Mouse (Mus musculus): Measurements from ENCODE around the gene Mgat5. TPM values are rescaled to one million over a fixed set of nuclear protein-coding genes. Genes with fewer than 3 reads are reported as not detected.
A peak's percentile ranks its signal among the peaks of the same experiment; 100 is the strongest.

The Mgat5 gene
- total RNA-seq, 1 experiment, result 11.0 TPM

- DNase-seq (ENCODE audit: low read depth, low spot score), result no peak
- H3K9ac ChIP-seq (ENCODE audit: insufficient read depth, low read depth, low read length, poor library complexity, severe bottlenecking), result peak overlapping the region; percentile 89
- peaks cover 2 to 3% of the 10 kb centered on the region in 2 experiments; a peak in 3 of 4 replicates for H3K4me1 ChIP-seq (ENCODE audit: control insufficient read depth in 2 of 2, insufficient read depth in 2 of 2, low read length in 2 of 2, poor library complexity in 1 of 2)
- TF ChIP-seq ZNF384 (IDR thresholded peaks at IDR 0.05; ENCODE audit: low read depth, low read length), result no peak
- no peak for TF ChIP-seq CHD2 (IDR thresholded peaks at IDR 0.05; ENCODE audit: low read depth, low read length)
- TF ChIP-seq MAFK (IDR thresholded peaks at IDR 0.05; ENCODE audit: insufficient read depth, low read depth, low read length), result no peak
- TF ChIP-seq HCFC1 (IDR thresholded peaks at IDR 0.05; ENCODE audit: borderline replicate concordance, insufficient read depth, low read length), result no peak
- peak overlapping the region; percentile 90; the same call in 1 of the 2 replicates for H3K27ac ChIP-seq (ENCODE audit: insufficient read depth, low read depth, low read length, poor library complexity, severe bottlenecking)
- H3K4me3 ChIP-seq (ENCODE audit: insufficient read depth in 1 of 2, low read depth in 1 of 2, low read length in 2 of 2, poor library complexity in 1 of 2, severe bottlenecking in 1 of 2), result peak overlapping the region; percentile 85 to 86
- H3K9me3 ChIP-seq (ENCODE audit: control insufficient read depth, insufficient read depth, low read depth, low read length), result no peaks in the 10 kb centered on the region
- H3K36me3 ChIP-seq (ENCODE audit: control insufficient read depth, insufficient read depth, low read length, poor library complexity, severe bottlenecking), result no peaks in the 10 kb centered on the region
- in situ Hi-C loops (cut with MboI; ENCODE audit: low sequenced_read_pairs in 2 of 2, unreplicated experiment in 2 of 2), result no loop called here
Measured at GRCm38 (mm10) chr1:127205501-127206019, 745 bp downstream of the Mgat5 start.

- H3K9me3 ChIP-seq (ENCODE audit: control insufficient read depth, insufficient read depth, low read depth, low read length), result no peaks in the 10 kb centered on the region
- H3K4me1 ChIP-seq (ENCODE audit: control insufficient read depth in 2 of 2, insufficient read depth in 2 of 2, low read length in 2 of 2, poor library complexity in 1 of 2), result peaks cover 2 to 3% of the 10 kb centered on the region in 2 experiments; a peak in 3 of 4 replicates
- no peak overlapping the region for H3K27ac ChIP-seq (ENCODE audit: insufficient read depth, low read depth, low read length, poor library complexity, severe bottlenecking)
- no peaks in the 10 kb centered on the region for H3K36me3 ChIP-seq (ENCODE audit: control insufficient read depth, insufficient read depth, low read length, poor library complexity, severe bottlenecking)
- no peak for DNase-seq (ENCODE audit: low read depth, low spot score)
- TF ChIP-seq MAFK (IDR thresholded peaks at IDR 0.05; ENCODE audit: insufficient read depth, low read depth, low read length), result no peak
- TF ChIP-seq HCFC1 (IDR thresholded peaks at IDR 0.05; ENCODE audit: borderline replicate concordance, insufficient read depth, low read length), result no peak
- TF ChIP-seq ZC3H11A (IDR thresholded peaks at IDR 0.05; ENCODE audit: borderline replicate concordance, low read depth, low read length), result no peak
- TF ChIP-seq CHD2 (IDR thresholded peaks at IDR 0.05; ENCODE audit: low read depth, low read length), result no peak
- TF ChIP-seq ZNF384 (IDR thresholded peaks at IDR 0.05; ENCODE audit: low read depth, low read length), result no peak
- peak overlapping the region; percentile 89 for H3K9ac ChIP-seq (ENCODE audit: insufficient read depth, low read depth, low read length, poor library complexity, severe bottlenecking)
- peak overlapping the region; percentile 85 to 86 for H3K4me3 ChIP-seq (ENCODE audit: insufficient read depth in 1 of 2, low read depth in 1 of 2, low read length in 2 of 2, poor library complexity in 1 of 2, severe bottlenecking in 1 of 2)
- in situ Hi-C loops (cut with MboI; ENCODE audit: low sequenced_read_pairs in 2 of 2, unreplicated experiment in 2 of 2), result no loop called here
Measured at GRCm38 (mm10) chr1:127206020-127206641, 1.3 kb downstream of the Mgat5 start.

GRCm38 (mm10) chr1:127206881-127207555 lies 2.2 kb downstream of the Mgat5 start:
- Histone ChIP-seq H3K36me3 (ENCODE audit: control insufficient read depth, insufficient read depth, low read length, poor library complexity, severe bottlenecking) (no peaks in the 10 kb centered on the region), H3K9ac (ENCODE audit: insufficient read depth, low read depth, low read length, poor library complexity, severe bottlenecking) (no peak overlapping the region), H3K27ac (ENCODE audit: insufficient read depth, low read depth, low read length, poor library complexity, severe bottlenecking) (no peak overlapping the region), H3K4me1 (ENCODE audit: control insufficient read depth in 2 of 2, insufficient read depth in 2 of 2, low read length in 2 of 2, poor library complexity in 1 of 2) (peaks cover 2 to 3% of the 10 kb centered on the region in 2 experiments; a peak in 3 of 4 replicates), H3K9me3 (ENCODE audit: control insufficient read depth, insufficient read depth, low read depth, low read length) (no peaks in the 10 kb centered on the region), H3K4me3 (ENCODE audit: insufficient read depth in 1 of 2, low read depth in 1 of 2, low read length in 2 of 2, poor library complexity in 1 of 2, severe bottlenecking in 1 of 2) (peak overlapping the region in 1 of 2 experiments; percentile 86; a peak in 1 of 4 replicates)
- in situ Hi-C loops (cut with MboI; ENCODE audit: low sequenced_read_pairs in 2 of 2, unreplicated experiment in 2 of 2), result no loop called here
- DNase-seq (ENCODE audit: low read depth, low spot score), result no peak
- TF ChIP-seq ZC3H11A (IDR thresholded peaks at IDR 0.05; ENCODE audit: borderline replicate concordance, low read depth, low read length) (no peak), HCFC1 (IDR thresholded peaks at IDR 0.05; ENCODE audit: borderline replicate concordance, insufficient read depth, low read length) (no peak), ZNF384 (IDR thresholded peaks at IDR 0.05; ENCODE audit: low read depth, low read length) (no peak), CHD2 (IDR thresholded peaks at IDR 0.05; ENCODE audit: low read depth, low read length) (no peak), MAFK (IDR thresholded peaks at IDR 0.05; ENCODE audit: insufficient read depth, low read depth, low read length) (no peak)

GRCm38 (mm10) chr1:127208167-127208566 lies 3.4 kb downstream of the Mgat5 start:
- Histone ChIP-seq H3K36me3 (ENCODE audit: control insufficient read depth, insufficient read depth, low read length, poor library complexity, severe bottlenecking) (no peaks in the 10 kb centered on the region), H3K4me3 (ENCODE audit: insufficient read depth in 1 of 2, low read depth in 1 of 2, low read length in 2 of 2, poor library complexity in 1 of 2, severe bottlenecking in 1 of 2) (no peak overlapping the region), H3K9me3 (ENCODE audit: control insufficient read depth, insufficient read depth, low read depth, low read length) (no peaks in the 10 kb centered on the region), H3K27ac (ENCODE audit: insufficient read depth, low read depth, low read length, poor library complexity, severe bottlenecking) (no peak overlapping the region), H3K9ac (ENCODE audit: insufficient read depth, low read depth, low read length, poor library complexity, severe bottlenecking) (no peak overlapping the region), H3K4me1 (ENCODE audit: control insufficient read depth in 2 of 2, insufficient read depth in 2 of 2, low read length in 2 of 2, poor library complexity in 1 of 2) (peaks cover 2 to 3% of the 10 kb centered on the region in 2 experiments; a peak in 3 of 4 replicates)
- in situ Hi-C loops (cut with MboI; ENCODE audit: low sequenced_read_pairs in 2 of 2, unreplicated experiment in 2 of 2), result no loop called here
- no peak for DNase-seq (ENCODE audit: low read depth, low spot score)
- TF ChIP-seq CHD2 (IDR thresholded peaks at IDR 0.05; ENCODE audit: low read depth, low read length), result no peak
- no peak for TF ChIP-seq MAFK (IDR thresholded peaks at IDR 0.05; ENCODE audit: insufficient read depth, low read depth, low read length)
- TF ChIP-seq ZNF384 (IDR thresholded peaks at IDR 0.05; ENCODE audit: low read depth, low read length), result no peak
- no peak for TF ChIP-seq ZC3H11A (IDR thresholded peaks at IDR 0.05; ENCODE audit: borderline replicate concordance, low read depth, low read length)
- no peak for TF ChIP-seq HCFC1 (IDR thresholded peaks at IDR 0.05; ENCODE audit: borderline replicate concordance, insufficient read depth, low read length)
